Comparison of ENCODE assay signal across 18 mouse cellular contexts in genomic region chr11:78347908-78348307, GRCm38 (mm10). TPM values are rescaled to one million over a fixed set of nuclear protein-coding genes. Genes with fewer than 3 reads are reported as not detected.
DNase-seq lines count a peak whose midpoint lies in the region; ATAC-seq and TF ChIP-seq lines count a peak whose summit lies in the region.
"Had no signal": no experiment of that assay in that cellular context is flagged by ENCODE, and none has a peak within 500 bp of the region (broad histone marks: within the 10 kb centered on the region; RNA-seq: fewer than 3 reads in every experiment).

No protein-coding gene starts in this region.

- peaks cover 8% of the 10 kb centered on the region for H3K79me2 ChIP-seq in CH12.LX (replicated peaks; ENCODE audit: control insufficient read depth, extremely low read depth, insufficient read depth, poor library complexity, severe bottlenecking)
- peaks cover 5% of the 10 kb centered on the region for H3K79me2 ChIP-seq in macrophage (ENCODE audit: inconsistent target)

- no peak for TF ChIP-seq CTCF in gastrocnemius, adult 2 months (IDR thresholded peaks at IDR 0.05)
- TF ChIP-seq CTCF in CH12.LX (conservative IDR thresholded peaks at IDR 0.05 in 1 of 2, IDR thresholded peaks at IDR 0.05 in 1 of 2; ENCODE audit: low read depth in 2 of 2, low read length in 2 of 2): no peak

- H3K9ac ChIP-seq in CH12.LX (ENCODE audit: insufficient read depth, low read depth): peak overlapping the region; percentile 18
- H3K9ac ChIP-seq in liver, embryonic 13.5 days: no peak overlapping the region
- H3K9ac ChIP-seq: embryonic facial prominence, embryonic 13.5 days; limb, embryonic 12.5 days; neural tube, embryonic 15.5 days had no signal

- no peak overlapping the region for H3K4me3 ChIP-seq in gastrocnemius, adult 2 months
- peak overlapping the region in 1 of 3 experiments; percentile 73 for H3K4me3 ChIP-seq in CH12.LX (replicated peaks in 1 of 3; ENCODE audit: low read depth in 2 of 3, low read length in 2 of 3, poor library complexity in 1 of 3)
- no peak overlapping the region for H3K4me3 ChIP-seq in liver, embryonic 13.5 days (replicated peaks)
- no peak overlapping the region for H3K4me3 ChIP-seq in macrophage (ENCODE audit: inconsistent target)
- H3K4me3 ChIP-seq: embryonic facial prominence, embryonic 13.5 days; limb, embryonic 12.5 days; neural tube, embryonic 15.5 days had no signal

- intact Hi-C loops in gastrocnemius, adult 2 months (cut with DNase I): loop anchor here (2.0 to 5.0 kb wide), 2 partner anchors 71 to 85 kb away; no protein-coding TSS in a partner anchor
- intact Hi-C loops in left cerebral cortex, postnatal 4 days (cut with DNase I): no loop called here

- 67% methylated on average over 9 of the region's 9 CpGs for WGBS in liver, embryonic 13.5 days (ENCODE audit: insufficient replicate concordance)
- 23% methylated on average over 9 of the region's 9 CpGs for WGBS in macrophage (ENCODE audit: missing documents)

- no peaks in the 10 kb centered on the region for H3K27me3 ChIP-seq in CH12.LX (replicated peaks)
- H3K27me3 ChIP-seq in liver, embryonic 13.5 days: no peaks in the 10 kb centered on the region
- H3K27me3 ChIP-seq: embryonic facial prominence, embryonic 13.5 days; limb, embryonic 12.5 days; neural tube, embryonic 15.5 days had no signal

- no peak for ATAC-seq in liver, embryonic 13.5 days (ENCODE audit: low read depth)

- H3K36me3 ChIP-seq in CH12.LX (replicated peaks in 1 of 2; ENCODE audit: control insufficient read depth in 1 of 2, insufficient read depth in 1 of 2, low read length in 1 of 2): peaks cover 6 to 28% of the 10 kb centered on the region in 2 experiments
- peaks cover 17% of the 10 kb centered on the region for H3K36me3 ChIP-seq in liver, embryonic 13.5 days
- no peaks in the 10 kb centered on the region for H3K36me3 ChIP-seq in macrophage (ENCODE audit: inconsistent target)

- H3K4me2 ChIP-seq in CH12.LX (ENCODE audit: insufficient read depth, low read depth, poor library complexity, severe bottlenecking): peak overlapping the region; percentile 24
- H3K4me2 ChIP-seq in liver, embryonic 13.5 days: no peak overlapping the region
- H3K4me2 ChIP-seq: embryonic facial prominence, embryonic 13.5 days; limb, embryonic 12.5 days; neural tube, embryonic 15.5 days had no signal

- TF ChIP-seq RAD21 in CH12.LX (IDR thresholded peaks at IDR 0.05; ENCODE audit: low read depth, low read length): no peak

- TF ChIP-seq EP300 in CH12.LX (IDR thresholded peaks at IDR 0.05; ENCODE audit: low read length): peak; percentile 25; the same call in 1 of the 2 replicates

- in situ Hi-C loops in CH12.LX (cut with MboI; ENCODE audit: low pct_ligation_motif_present, low pct_unique_long_range_greater_than_20kb, low sequenced_read_pairs): no loop called here

- H3K27ac ChIP-seq in gastrocnemius, adult 2 months: peak overlapping the region; percentile 86; the same call in 1 of the 2 replicates
- H3K27ac ChIP-seq in CH12.LX (ENCODE audit: insufficient read depth, low read depth) (peak overlapping the region; percentile 49), macrophage (peak overlapping the region; percentile 93)
- 0 out of 2 replicates have a peak overlapping the region, but pooled peaks have one; percentile 20 for H3K27ac ChIP-seq in liver, embryonic 13.5 days
- H3K27ac ChIP-seq: embryonic facial prominence, embryonic 13.5 days; limb, embryonic 12.5 days; neural tube, embryonic 15.5 days had no signal

- no peaks in the 10 kb centered on the region for H3K9me3 ChIP-seq in CH12.LX (replicated peaks; ENCODE audit: low read length)
- no peaks in the 10 kb centered on the region for H3K9me3 ChIP-seq in liver, embryonic 13.5 days (replicated peaks)
- H3K9me3 ChIP-seq: embryonic facial prominence, embryonic 13.5 days; limb, embryonic 12.5 days; neural tube, embryonic 15.5 days had no signal

- DNase-seq in gastrocnemius, adult 2 months: peak; percentile 45
- DNase-seq in gastrocnemius, postnatal 25 days: no peak
- peak; percentile 82 for DNase-seq in CH12.LX (ENCODE audit: extremely low read depth)
- DNase-seq in liver, embryonic 13.5 days: no peak
- no peak for DNase-seq in left cerebral cortex, postnatal 4 days
- DNase-seq in left cerebral cortex, adult 18-20 months (ENCODE audit: low spot score in 2 of 2): no peak
- DNase-seq in ovary, postnatal 36 days (ENCODE audit: low spot score): no peak

- dilution Hi-C loops in CH12.LX (cut with MboI; ENCODE audit: extremely low pct_ligation_motif_present, extremely low pct_unique_long_range_greater_than_20kb, low sequenced_read_pairs): no loop called here

- TF ChIP-seq POLR2A in CH12.LX (IDR thresholded peaks at IDR 0.05; ENCODE audit: low read depth, low read length): peak; percentile 36

- H3K4me1 ChIP-seq in CH12.LX (ENCODE audit: control insufficient read depth in 1 of 2, insufficient read depth in 2 of 2): peaks cover 35 to 76% of the 10 kb centered on the region in 2 experiments
- peaks cover 75% of the 10 kb centered on the region for H3K4me1 ChIP-seq in liver, embryonic 13.5 days (replicated peaks)

RNA-seq across cellular contexts. Expression of gene Unc119, which starts 4.6 kb away (rescaled TPM):
- total RNA-seq in gastrocnemius, adult 2 months (2021): 1 to 10 TPM; 7.1 to 9.2 TPM
- 10 to 100 TPM in 1 of 2 experiments, 1 to 10 TPM in 1; 8.4 to 10.5 TPM for total RNA-seq in gastrocnemius, postnatal 25 days (2021)
- total RNA-seq in CH12.LX (2012; rRNA removed) (80.5 and 81.6 TPM in 2 replicates), CH12.LX (2014; rRNA removed) (197 and 227 TPM in 2 replicates)
- polyA plus RNA-seq in CH12.LX (2012; ENCODE audit: insufficient read length, low read depth) (146 and 173 TPM in 2 replicates), macrophage (2018) (21.6 to 57.5 TPM (median 31.3 TPM) in 3 replicates)
- polyA plus RNA-seq in liver, embryonic 13.5 days (2015; fragmentation: Nextera tagmentation; extraction: Ambion mirVana): 27.4 and 28.0 TPM in 2 replicates
- 10 to 100 TPM in 14 of 26 experiments, 1 to 10 TPM in 12; 1.3 to 27.1 (median 10.6) TPM for total RNA-seq in macrophage (2018; cell fraction: chromatin; rRNA removed)
- total RNA-seq in macrophage (2018; cell fraction: cytosol; rRNA removed): 10 to 100 TPM; 16.6 to 35.4 (median 28.4) TPM
- total RNA-seq in macrophage (2018; cell fraction: nucleus; rRNA removed): 10 to 100 TPM in 13 of 26 experiments, 1 to 10 TPM in 13; 6.1 to 44.2 (median 10.0) TPM
- 10 to 100 TPM; 51.8 to 57.5 TPM for total RNA-seq in left cerebral cortex, postnatal 4 days (2021)
- 10 to 100 TPM; 32.5 to 35.5 TPM for total RNA-seq in left cerebral cortex, adult 18-20 months (2021)

RNA-seq across cellular contexts. Expression of gene Pigs, which starts 19.7 kb away (rescaled TPM):
- 10 to 100 TPM; 20.0 to 21.3 TPM for total RNA-seq in gastrocnemius, adult 2 months (2021)
- 10 to 100 TPM; 18.3 to 20.4 TPM for total RNA-seq in gastrocnemius, postnatal 25 days (2021)
- total RNA-seq in CH12.LX (2012; rRNA removed) (51.2 and 53.1 TPM in 2 replicates), CH12.LX (2014; rRNA removed) (25.7 and 26.3 TPM in 2 replicates)
- polyA plus RNA-seq in CH12.LX (2012; ENCODE audit: insufficient read length, low read depth) (51.8 and 65.4 TPM in 2 replicates), macrophage (2018) (66.8 to 71.6 TPM (median 67.7 TPM) in 3 replicates)
- polyA plus RNA-seq in liver, embryonic 13.5 days (2015; fragmentation: Nextera tagmentation; extraction: Ambion mirVana): 32.3 and 37.1 TPM in 2 replicates
- total RNA-seq in macrophage (2018; cell fraction: chromatin; rRNA removed): 10 to 100 TPM in 8 of 26 experiments, 1 to 10 TPM in 18; 2.2 to 25.9 (median 8.0) TPM
- 10 to 100 TPM; 47.8 to 88.9 (median 66.9) TPM for total RNA-seq in macrophage (2018; cell fraction: cytosol; rRNA removed)
- 100 to 1,000 TPM in 1 of 26 experiments, 10 to 100 TPM in 25; 14.4 to 101 (median 62.9) TPM for total RNA-seq in macrophage (2018; cell fraction: nucleus; rRNA removed)
- 10 to 100 TPM; 52.9 to 59.9 TPM for total RNA-seq in left cerebral cortex, postnatal 4 days (2021)
- 10 to 100 TPM; 58.4 to 61.2 TPM for total RNA-seq in left cerebral cortex, adult 18-20 months (2021)

RNA-seq across cellular contexts. Expression of gene Aldoc, which starts 25.1 kb away (rescaled TPM):
- 1 to 10 TPM; 1.6 to 2.7 TPM for total RNA-seq in gastrocnemius, adult 2 months (2021)
- total RNA-seq in gastrocnemius, postnatal 25 days (2021): 1 to 10 TPM; 2.5 to 2.6 TPM
- 23.6 and 90.2 TPM in 2 replicates for total RNA-seq in CH12.LX (2012; rRNA removed)
- total RNA-seq in CH12.LX (2014; rRNA removed): 96.5 and 119 TPM in 2 replicates
- 20.4 and 25.0 TPM in 2 replicates for polyA plus RNA-seq in CH12.LX (2012; ENCODE audit: insufficient read length, low read depth)
- 4.9 and 5.2 TPM in 2 replicates for polyA plus RNA-seq in liver, embryonic 13.5 days (2015; fragmentation: Nextera tagmentation; extraction: Ambion mirVana)
- 1 to 10 TPM in 12 of 26 experiments, under 1 TPM in 6, not detected in 8; 0.25 to 5.1 (median 1.7) TPM for total RNA-seq in macrophage (2018; cell fraction: chromatin; rRNA removed)
- 10 to 100 TPM in 11 of 26 experiments, 1 to 10 TPM in 15; 1.7 to 29.1 (median 6.8) TPM for total RNA-seq in macrophage (2018; cell fraction: cytosol; rRNA removed)
- total RNA-seq in macrophage (2018; cell fraction: nucleus; rRNA removed): 1 to 10 TPM in 20 of 26 experiments, under 1 TPM in 6; 0.29 to 8.5 (median 2.2) TPM
- 6.8 to 30.2 TPM (median 7.3 TPM) in 3 replicates for polyA plus RNA-seq in macrophage (2018)
- total RNA-seq in left cerebral cortex, postnatal 4 days (2021): 100 to 1,000 TPM; 109 to 113 TPM
- total RNA-seq in left cerebral cortex, adult 18-20 months (2021): 100 to 1,000 TPM; 733 to 876 TPM

RNA-seq across cellular contexts. Expression of gene Foxn1, which starts 38.5 kb away (rescaled TPM):
- total RNA-seq in gastrocnemius, adult 2 months (2021): not detected
- total RNA-seq in gastrocnemius, postnatal 25 days (2021): not detected
- total RNA-seq in CH12.LX (2012; rRNA removed) (not detected in 2 replicates), CH12.LX (2014; rRNA removed) (not detected in 2 replicates)
- polyA plus RNA-seq in CH12.LX (2012; ENCODE audit: insufficient read length, low read depth) (not detected in 2 replicates), macrophage (2018) (not detected in 3 replicates)
- not detected in 2 replicates for polyA plus RNA-seq in liver, embryonic 13.5 days (2015; fragmentation: Nextera tagmentation; extraction: Ambion mirVana)
- not detected for total RNA-seq in macrophage (2018; cell fraction: chromatin; rRNA removed)
- not detected for total RNA-seq in macrophage (2018; cell fraction: cytosol; rRNA removed)
- total RNA-seq in macrophage (2018; cell fraction: nucleus; rRNA removed): not detected
- not detected for total RNA-seq in left cerebral cortex, postnatal 4 days (2021)
- not detected for total RNA-seq in left cerebral cortex, adult 18-20 months (2021)
- total RNA-seq: heart, adult 8-10 months; heart, postnatal 10 days; layer of hippocampus, postnatal 14 days; megakaryocyte-erythroid progenitor cell, adult 5-6 weeks; MEL had no signal
- polyA plus RNA-seq: forebrain, embryonic 11.5 days; intestine, embryonic 14.5 days; limb, embryonic 12.5 days; neural tube, embryonic 15.5 days had no signal

RNA-seq across cellular contexts. Expression of gene Spag5, which starts 46.6 kb away (rescaled TPM):
- 1 to 10 TPM in 1 of 2 experiments, under 1 TPM in 1; 0.81 to 2.0 TPM for total RNA-seq in gastrocnemius, adult 2 months (2021)
- total RNA-seq in gastrocnemius, postnatal 25 days (2021): 1 to 10 TPM; 3.1 to 4.2 TPM
- total RNA-seq in CH12.LX (2012; rRNA removed) (57.0 and 57.2 TPM in 2 replicates), CH12.LX (2014; rRNA removed) (47.7 and 50.4 TPM in 2 replicates)
- polyA plus RNA-seq in CH12.LX (2012; ENCODE audit: insufficient read length, low read depth) (81.8 and 92.3 TPM in 2 replicates), macrophage (2018) (0.66 to 3.3 TPM (median 2.6 TPM) in 3 replicates)
- polyA plus RNA-seq in liver, embryonic 13.5 days (2015; fragmentation: Nextera tagmentation; extraction: Ambion mirVana): 30.3 and 32.6 TPM in 2 replicates
- total RNA-seq in macrophage (2018; cell fraction: chromatin; rRNA removed): 10 to 100 TPM in 9 of 26 experiments, 1 to 10 TPM in 17; 1.9 to 34.0 (median 6.1) TPM
- total RNA-seq in macrophage (2018; cell fraction: cytosol; rRNA removed): 1 to 10 TPM in 11 of 26 experiments, under 1 TPM in 15; 0.31 to 3.4 (median 0.80) TPM
- total RNA-seq in macrophage (2018; cell fraction: nucleus; rRNA removed): 10 to 100 TPM in 1 of 26 experiments, 1 to 10 TPM in 23, under 1 TPM in 2; 0.58 to 24.7 (median 2.7) TPM
- total RNA-seq in left cerebral cortex, postnatal 4 days (2021): 1 to 10 TPM; 5.2 to 6.2 TPM
- total RNA-seq in left cerebral cortex, adult 18-20 months (2021): 10 to 100 TPM in 1 of 2 experiments, 1 to 10 TPM in 1; 9.8 to 11.3 TPM

Comparison
In these comparisons a context has a peak if more than half of its experiments do, and no peak if none do; other contexts are left out.
1. DNase-seq: peak in gastrocnemius, adult 2 months (single experiment) and CH12.LX (single experiment); none in gastrocnemius, postnatal 25 days (single experiment), liver, embryonic 13.5 days (single experiment), left cerebral cortex, postnatal 4 days (single experiment), left cerebral cortex, adult 18-20 months (0 of 2) and ovary, postnatal 36 days (single experiment).
2. H3K27ac ChIP-seq: peak in every context shown above with its lines; median percentile 93 in macrophage; 86 in gastrocnemius, adult 2 months; 49 in CH12.LX; 20 in liver, embryonic 13.5 days.
3. RNA of gene Aldoc, which starts 25.1 kb away (total RNA-seq): 733 to 876 TPM in left cerebral cortex, adult 18-20 months, 23.6 to 119 TPM in CH12.LX and 109 to 113 TPM in left cerebral cortex, postnatal 4 days; 1.6 to 2.7 TPM in gastrocnemius, adult 2 months and 2.5 to 2.6 TPM in gastrocnemius, postnatal 25 days; every median in the first group is over 4 times any median in the second.